Mouse (Mus musculus) olfactory bulb, adult 2 months (tissue): ENCODE measurements at regions not wholly inside any gene's neighbourhood (a gene's known extent, or its start where the extent isn't known, plus 50 kb on each side); places are given as distances from the start of the nearest gene placed in this dataset.

Experiments
- CTCF ChIP-seq: fragments of 200-500 bp; IDR thresholded peaks from 2 replicates; pipeline ENCODE4 v1.5.1; 2012; ENCODE audit warnings: low read depth, mild to moderate bottlenecking, low read length, moderate library complexity; ENCODE audit not compliant: insufficient read depth
- POLR2A ChIP-seq: fragments of 200-500 bp; IDR thresholded peaks from 2 replicates; pipeline ENCODE4 v1.6.1; 2012; ENCODE audit warnings: mild to moderate bottlenecking, low read depth, low read length, moderate library complexity; ENCODE audit not compliant: insufficient read depth

- TF ChIP-seq CTCF (no peak), POLR2A (no peak)
These were observed 111.8 kb upstream of the Gm3448 start for GRCm38 (mm10) chr17:15152996-15153735.
